Mouse (Mus musculus): ENCODE data around the gene Gpr171. TPM values are rescaled to one million over a fixed set of nuclear protein-coding genes. Genes with fewer than 3 reads are reported as not detected.
"Not testable (repeated sequence)": the region's sequence is repeated elsewhere in the genome, so short reads cannot be mapped to it uniquely, and the experiment has no call there.

Gene Gpr171
- total RNA-seq (2015) (24.3 and 26.9 TPM in 2 replicates), total RNA-seq (2017) (23.1 and 31.9 TPM in 2 replicates)

GRCm38 (mm10) chr3:59101218-59101986 lies at the start of gene Gpr171:
Gene Gpr171, minus strand, starts transcription at chr3:59101821.
- peak; percentile 21 for ATAC-seq (replicated peaks; ENCODE audit: poor library complexity)

GRCm38 (mm10) chr3:59150624-59151023 lies 49.0 kb upstream of the Gpr171 start:
- no peak for ATAC-seq (replicated peaks; ENCODE audit: poor library complexity)

DNA sequence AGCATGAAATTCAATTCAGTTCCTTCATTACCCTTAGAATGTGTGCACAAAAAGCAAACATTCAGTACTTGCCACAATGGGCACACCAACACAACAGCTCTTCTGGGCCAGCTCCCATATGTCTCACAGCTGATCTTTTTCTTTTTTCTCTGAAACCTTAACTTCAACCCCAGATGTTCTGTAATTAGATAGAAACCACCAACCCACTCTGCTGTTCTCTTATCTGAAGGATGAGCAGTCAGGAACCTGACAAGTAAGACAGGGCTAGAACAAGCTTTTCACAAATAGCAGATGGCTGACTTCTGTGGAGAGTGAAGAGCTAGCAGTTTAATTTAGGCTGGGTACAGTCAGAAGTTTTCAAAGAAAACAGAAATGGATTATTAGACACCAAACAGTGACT lies 48.0 kb upstream of the Gpr171 start:
- peak; percentile 35; the same call in 1 of the 2 replicates for ATAC-seq (replicated peaks; ENCODE audit: poor library complexity)

- no peak for ATAC-seq (replicated peaks; ENCODE audit: poor library complexity)
Observed at GRCm38 (mm10) chr3:59145194-59145593, 43.6 kb upstream of the Gpr171 start.

DNA sequence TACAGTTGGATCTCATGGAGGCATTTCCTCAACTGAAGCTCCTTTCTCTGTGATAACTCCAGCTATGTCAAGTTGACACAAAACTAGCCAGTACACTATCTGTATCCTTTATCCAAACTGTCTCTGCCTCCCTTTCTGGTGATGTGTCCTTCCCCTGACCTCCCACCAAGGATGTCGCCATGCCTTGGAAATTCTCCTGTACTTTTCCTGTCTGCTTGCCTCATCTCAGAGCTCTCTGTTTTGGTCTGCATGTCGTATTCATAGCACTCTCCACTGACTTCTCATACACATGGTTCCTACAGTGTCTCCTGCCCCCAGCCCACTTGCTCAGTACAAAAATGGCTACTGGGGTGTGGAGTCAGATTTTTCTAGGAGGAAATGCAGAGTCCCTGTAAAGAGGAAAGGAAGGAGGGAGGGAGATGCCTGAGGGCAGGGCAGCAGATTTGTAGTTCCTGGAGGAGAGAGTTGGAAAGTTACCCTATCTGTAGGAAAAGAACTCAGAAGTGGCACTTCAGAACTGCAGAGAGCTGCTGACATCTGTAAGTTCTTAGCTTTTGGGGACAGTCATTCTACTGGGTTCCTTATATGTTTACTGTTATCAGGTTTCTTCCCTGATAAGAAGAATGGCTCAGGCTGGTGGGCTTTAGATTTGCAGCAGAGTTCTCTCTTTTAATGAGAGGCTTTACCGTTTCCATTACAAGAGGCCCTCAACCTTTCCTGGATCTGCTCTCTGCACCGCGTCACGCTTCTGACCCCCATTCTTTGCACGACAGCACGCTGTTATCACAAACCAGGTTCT lies 40.1 kb upstream of the Gpr171 start:
- ATAC-seq (replicated peaks; ENCODE audit: poor library complexity): no peak

GRCm38 (mm10) chr3:59140941-59141340 lies 39.3 kb upstream of the Gpr171 start:
- ATAC-seq (replicated peaks; ENCODE audit: poor library complexity): not testable (repeated sequence)

DNA sequence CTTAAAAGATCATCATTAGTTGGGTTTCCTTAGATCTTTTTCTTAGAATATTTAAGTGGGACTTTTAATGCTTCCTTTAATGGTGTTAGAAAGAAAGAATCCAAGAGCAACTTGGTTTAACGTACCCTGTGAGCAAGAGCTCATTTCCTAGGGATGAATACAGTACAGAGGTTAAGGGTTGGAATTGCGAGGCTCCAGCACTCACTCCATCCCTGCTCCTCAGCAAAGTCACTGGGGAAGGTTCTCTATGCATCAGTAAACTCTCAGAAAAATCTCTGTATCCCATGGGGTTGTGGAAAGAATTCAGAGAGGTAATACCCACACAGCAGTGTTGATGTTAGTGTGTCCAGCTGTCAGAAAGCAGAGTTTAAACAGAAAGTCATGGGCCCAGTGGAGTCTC lies 38.5 kb upstream of the Gpr171 start:
- ATAC-seq (replicated peaks; ENCODE audit: poor library complexity): no peak

DNA sequence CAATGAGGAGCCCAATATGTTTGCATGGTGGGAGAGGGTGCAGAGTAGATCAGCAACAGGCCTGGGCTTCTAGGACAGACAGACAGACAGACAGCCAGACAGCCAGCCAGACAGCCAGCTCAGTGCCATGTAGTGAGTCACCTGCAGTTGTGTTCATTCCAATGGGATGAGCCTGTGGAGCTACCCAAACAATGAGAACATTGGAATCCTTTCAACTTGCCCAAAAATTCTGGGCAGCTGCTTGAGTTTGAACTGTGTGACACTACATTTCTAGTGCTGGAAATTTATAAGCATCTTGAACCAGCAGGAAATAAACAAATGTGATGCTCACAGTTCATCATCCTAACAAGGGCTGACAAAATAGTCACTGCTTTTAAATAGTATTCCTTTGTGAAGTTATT lies 38.0 kb upstream of the Gpr171 start:
- ATAC-seq (replicated peaks; ENCODE audit: poor library complexity): no peak

GRCm38 (mm10) chr3:59138946-59139468 lies 37.4 kb upstream of the Gpr171 start:
- no peak for ATAC-seq (replicated peaks; ENCODE audit: poor library complexity)

GRCm38 (mm10) chr3:59135911-59136653 lies 34.5 kb upstream of the Gpr171 start:
- no peak for ATAC-seq (replicated peaks; ENCODE audit: poor library complexity)

DNA sequence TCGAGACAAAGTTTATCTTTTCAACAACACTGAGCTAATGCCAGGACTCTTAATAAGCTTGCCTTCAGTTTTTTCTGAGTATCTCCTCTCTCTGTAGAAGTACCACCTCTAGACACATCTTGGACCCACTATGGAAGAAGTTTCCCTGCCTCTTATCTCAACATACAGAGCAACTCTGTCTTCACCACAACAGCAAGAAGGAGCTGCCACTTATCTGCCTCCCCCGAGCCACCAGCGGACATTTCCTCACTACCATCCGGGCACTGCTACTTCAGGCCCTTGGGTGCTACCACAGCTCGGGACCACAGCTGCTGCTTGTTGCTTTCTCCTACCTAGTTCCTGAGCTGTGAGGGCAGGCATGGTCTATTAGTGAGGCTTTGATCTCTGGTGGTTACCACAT lies 31.6 kb upstream of the Gpr171 start:
- peak; percentile 81 for ATAC-seq (replicated peaks; ENCODE audit: poor library complexity)

GRCm38 (mm10) chr3:59131966-59132365 lies 30.3 kb upstream of the Gpr171 start:
- no peak for ATAC-seq (replicated peaks; ENCODE audit: poor library complexity)

GRCm38 (mm10) chr3:59131081-59131480 lies 29.5 kb upstream of the Gpr171 start:
- no peak for ATAC-seq (replicated peaks; ENCODE audit: poor library complexity)

DNA sequence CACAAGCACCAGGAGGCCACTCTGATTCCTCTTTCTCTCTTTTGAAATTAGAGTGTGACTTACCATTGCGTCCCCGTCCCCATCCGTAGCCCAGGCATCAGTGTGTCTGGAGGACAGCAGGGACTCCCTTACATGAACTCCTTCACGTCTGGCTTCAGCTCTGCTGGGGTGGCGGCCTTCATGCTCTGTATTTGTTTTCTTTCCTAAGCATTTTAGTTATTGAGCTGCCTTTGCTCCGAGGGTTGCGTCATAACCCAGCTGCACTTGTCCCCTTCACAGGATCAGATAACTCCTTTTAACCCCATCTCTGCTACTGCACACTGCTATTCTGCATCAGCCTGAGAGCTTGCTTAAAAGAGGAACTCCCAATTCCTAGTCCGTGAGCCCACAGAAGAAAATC lies 28.8 kb upstream of the Gpr171 start:
- ATAC-seq (replicated peaks; ENCODE audit: poor library complexity): peak; percentile 53

DNA sequence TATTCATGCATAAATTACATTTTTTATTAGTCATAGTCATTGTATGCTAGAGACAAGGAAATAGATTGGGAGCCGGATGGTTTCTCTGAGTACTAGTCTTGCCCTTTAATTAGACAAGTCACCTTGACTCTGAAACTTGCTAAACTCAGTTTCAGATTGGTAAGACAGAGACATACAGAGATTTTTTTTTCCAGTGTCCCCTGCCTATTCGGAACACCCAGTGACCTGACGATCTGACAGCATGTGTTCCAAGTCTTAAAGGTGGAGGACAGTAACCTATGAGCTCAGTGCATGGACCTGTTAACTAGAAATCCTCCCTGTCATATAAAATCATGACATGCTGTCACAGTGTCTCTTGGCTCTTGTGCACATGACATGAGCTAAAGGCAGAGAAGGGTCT lies 27.9 kb upstream of the Gpr171 start:
- ATAC-seq (replicated peaks; ENCODE audit: poor library complexity): no peak

DNA sequence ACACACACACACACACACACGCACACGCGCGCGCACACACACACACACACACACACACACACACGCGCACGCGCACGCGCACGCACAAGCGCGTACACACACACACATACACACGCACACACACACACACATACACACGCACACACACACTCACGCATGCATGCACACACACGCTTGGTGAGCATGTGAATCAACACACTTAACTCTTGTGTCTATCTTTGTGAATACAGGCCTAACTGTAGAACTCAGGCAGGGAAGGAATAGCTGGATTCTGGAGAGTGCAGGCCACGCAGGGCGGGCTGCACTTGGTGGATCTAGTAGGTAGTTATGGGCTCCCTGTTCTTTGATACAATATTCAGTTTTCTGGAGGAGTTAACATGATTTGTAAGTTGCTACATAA lies 27.1 kb upstream of the Gpr171 start:
- ATAC-seq (replicated peaks; ENCODE audit: poor library complexity): no peak

GRCm38 (mm10) chr3:59125783-59126555 lies 24.3 kb upstream of the Gpr171 start:
- peak; percentile 30; the same call in 1 of the 2 replicates for ATAC-seq (replicated peaks; ENCODE audit: poor library complexity)

DNA sequence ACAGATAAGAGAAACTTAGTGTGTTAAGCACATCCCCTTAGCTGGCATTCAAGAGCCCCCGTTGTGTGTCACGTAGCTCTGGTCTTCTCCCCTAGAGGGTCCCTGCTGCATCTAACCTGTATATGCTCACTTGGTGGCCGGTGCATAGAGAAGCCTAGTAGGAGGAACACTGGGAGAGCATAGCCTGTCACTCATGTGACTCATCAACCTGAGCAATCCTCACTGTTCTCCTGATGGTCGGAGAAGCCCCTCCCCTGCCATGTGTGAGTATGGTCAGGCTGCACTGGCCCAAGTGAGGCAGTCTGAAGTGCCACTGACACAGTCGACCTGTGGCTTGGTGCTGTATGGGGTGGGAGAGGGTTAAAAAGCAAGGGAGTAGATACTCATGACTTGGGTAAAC lies 23.4 kb upstream of the Gpr171 start:
- ATAC-seq (replicated peaks; ENCODE audit: poor library complexity): no peak

- no peak for ATAC-seq (replicated peaks; ENCODE audit: poor library complexity)
Observed at GRCm38 (mm10) chr3:59121780-59122449, 20.3 kb upstream of the Gpr171 start.

Data from megakaryocyte progenitor cell, adult 5-6 weeks (primary cell).